ENCODE assay signal across 8 mouse cellular contexts in genomic region chr1:51922820-51923219, GRCm38 (mm10). TPM values are rescaled to one million over a fixed set of nuclear protein-coding genes. Genes with fewer than 3 reads are reported as not detected.
DNase-seq lines count a peak whose midpoint lies in the region; ATAC-seq lines count a peak whose summit lies in the region.
"Had no signal": no experiment of that assay in that cellular context is flagged by ENCODE, and none has a peak within 500 bp of the region (broad histone marks: within the 10 kb centered on the region; RNA-seq: fewer than 3 reads in every experiment).

No protein-coding gene starts in this region.

- no peaks in the 10 kb centered on the region for H3K36me3 ChIP-seq in lung, embryonic 16.5 days (ENCODE audit: control insufficient read depth, insufficient read depth, low read length)
- no peaks in the 10 kb centered on the region for H3K36me3 ChIP-seq in forebrain, embryonic 16.5 days (ENCODE audit: control insufficient read depth, insufficient read depth)
- H3K36me3 ChIP-seq: liver, embryonic 13.5 days had no signal

- 20% methylated on average over 12 of the region's 12 CpGs for WGBS in lung, embryonic 16.5 days
- 19% methylated on average over 12 of the region's 12 CpGs for WGBS in forebrain, embryonic 16.5 days

- no peaks in the 10 kb centered on the region for H3K27me3 ChIP-seq in lung, embryonic 16.5 days (ENCODE audit: control insufficient read depth, insufficient read depth, low read depth, low read length)
- H3K27me3 ChIP-seq in forebrain, embryonic 16.5 days (replicated peaks; ENCODE audit: control insufficient read depth, insufficient read depth, low read length): no peaks in the 10 kb centered on the region
- H3K27me3 ChIP-seq: liver, embryonic 13.5 days had no signal

- no peak overlapping the region for H3K9ac ChIP-seq in lung, embryonic 16.5 days (ENCODE audit: low read length)
- no peak overlapping the region for H3K9ac ChIP-seq in forebrain, embryonic 16.5 days (replicated peaks; ENCODE audit: low read depth, low read length)
- H3K9ac ChIP-seq: liver, embryonic 13.5 days had no signal

- H3K4me2 ChIP-seq in lung, embryonic 16.5 days (ENCODE audit: low read depth, low read length): peak overlapping the region; percentile 43
- peak overlapping the region; percentile 34; the same call in 1 of the 2 replicates for H3K4me2 ChIP-seq in forebrain, embryonic 16.5 days (ENCODE audit: low read length)
- H3K4me2 ChIP-seq: liver, embryonic 13.5 days had no signal

- ATAC-seq in lung, embryonic 16.5 days (ENCODE audit: low read depth): peak; percentile 72; the same call in 1 of the 2 replicates
- ATAC-seq in forebrain, embryonic 16.5 days: peak; percentile 57; the same call in 1 of the 2 replicates
- ATAC-seq in frontal cortex, adult (ENCODE audit: low TSS enrichment): no peak

- DNase-seq in lung, postnatal 14 days: no peak
- DNase-seq in mesoderm, embryonic 11.5 days (ENCODE audit: low read depth, low spot score): peak; percentile 48
- no peak for DNase-seq in right cerebral cortex, postnatal 14 days
- no peak for DNase-seq in thymus, postnatal 4 days
- DNase-seq: liver, embryonic 13.5 days had no signal

- no peak overlapping the region for H3K27ac ChIP-seq in lung, embryonic 16.5 days (ENCODE audit: low read length)
- no peak overlapping the region for H3K27ac ChIP-seq in forebrain, embryonic 16.5 days (ENCODE audit: low read length)
- H3K27ac ChIP-seq: liver, embryonic 13.5 days had no signal

- no peaks in the 10 kb centered on the region; the same call in 1 of the 2 replicates for H3K4me1 ChIP-seq in lung, embryonic 16.5 days (replicated peaks; ENCODE audit: control insufficient read depth, insufficient read depth, low read length)
- H3K4me1 ChIP-seq in forebrain, embryonic 16.5 days (replicated peaks; ENCODE audit: control insufficient read depth, insufficient read depth, low read length): 0 out of 2 replicates have a peak, but pooled peaks cover 2% of the 10 kb centered on the region

- no peak overlapping the region for H3K4me3 ChIP-seq in lung, embryonic 16.5 days (ENCODE audit: low read length)
- H3K4me3 ChIP-seq in forebrain, embryonic 16.5 days (replicated peaks; ENCODE audit: low read length): no peak overlapping the region
- H3K4me3 ChIP-seq: liver, embryonic 13.5 days had no signal

- no peaks in the 10 kb centered on the region for H3K9me3 ChIP-seq in lung, embryonic 16.5 days (ENCODE audit: control insufficient read depth, low read length)
- no peaks in the 10 kb centered on the region for H3K9me3 ChIP-seq in forebrain, embryonic 16.5 days (ENCODE audit: control insufficient read depth, low read length)
- H3K9me3 ChIP-seq: liver, embryonic 13.5 days had no signal

RNA-seq across cellular contexts. Expression of gene Myo1b, which starts 6.9 kb away (rescaled TPM):
- 80.4 and 83.0 TPM in 2 replicates for polyA plus RNA-seq in lung, embryonic 16.5 days (2015; fragmentation: Nextera tagmentation; extraction: Ambion mirVana)
- polyA plus RNA-seq in forebrain, embryonic 16.5 days (2015; fragmentation: Nextera tagmentation; extraction: Ambion mirVana): 79.4 and 98.0 TPM in 2 replicates
